In genomic region chr5:53546979-53547472, GRCm38 (mm10) we compare ENCODE assay signal across 10 mouse cellular contexts.
A peak's percentile ranks its signal among the peaks of the same experiment; 100 is the strongest.
DNase-seq lines count a peak whose midpoint lies in the region; ATAC-seq lines count a peak whose summit lies in the region.
"Had no signal": no experiment of that assay in that cellular context is flagged by ENCODE, and none has a peak within 500 bp of the region (broad histone marks: within the 10 kb centered on the region; RNA-seq: fewer than 3 reads in every experiment).

No protein-coding gene starts in this region.

- no peak for DNase-seq in heart, postnatal 25 days (ENCODE audit: low spot score)
- DNase-seq in CD4-positive helper T cell, adult 2 months (ENCODE audit: low read depth, low spot score), result peak; percentile 14
- peak; percentile 17 for DNase-seq in Muller cell, postnatal 12 days (ENCODE audit: inconsistent ontology term)
- DNase-seq in gastrocnemius, adult 18-20 months (ENCODE audit: low spot score), result no peak
- no peak for DNase-seq in urinary bladder, postnatal 36 days (ENCODE audit: low spot score in 2 of 2)
- no peak for DNase-seq in urinary bladder, adult 2 months (ENCODE audit: low spot score)
- DNase-seq: spleen, adult 18-20 months had no signal

- H3K36me3 ChIP-seq in heart, embryonic 13.5 days, result no peaks in the 10 kb centered on the region
- no peaks in the 10 kb centered on the region for H3K36me3 ChIP-seq in limb, embryonic 15.5 days
- H3K36me3 ChIP-seq: midbrain, embryonic 13.5 days had no signal

- no peaks in the 10 kb centered on the region for H3K9me3 ChIP-seq in heart, embryonic 13.5 days
- H3K9me3 ChIP-seq in limb, embryonic 15.5 days, result no peaks in the 10 kb centered on the region
- H3K9me3 ChIP-seq: midbrain, embryonic 13.5 days had no signal

- no peak for ATAC-seq in heart, embryonic 13.5 days (ENCODE audit: extremely low read depth, insufficient number of reproducible peaks, low FRiP score, low TSS enrichment)
- no peak for ATAC-seq in limb, embryonic 15.5 days (ENCODE audit: insufficient number of reproducible peaks, low FRiP score, low TSS enrichment, low read depth)
- ATAC-seq: midbrain, embryonic 13.5 days had no signal

- no peaks in the 10 kb centered on the region for H3K27me3 ChIP-seq in heart, embryonic 13.5 days (replicated peaks)
- no peaks in the 10 kb centered on the region for H3K27me3 ChIP-seq in limb, embryonic 15.5 days
- H3K27me3 ChIP-seq: midbrain, embryonic 13.5 days had no signal

- H3K4me2 ChIP-seq in heart, embryonic 13.5 days, result peak overlapping the region; percentile 20; the same call in 1 of the 2 replicates
- no peak overlapping the region for H3K4me2 ChIP-seq in limb, embryonic 15.5 days
- H3K4me2 ChIP-seq: midbrain, embryonic 13.5 days had no signal

- intact Hi-C loops in heart, postnatal 25 days (cut with DNase I), result no loop called here

- H3K9ac ChIP-seq in heart, embryonic 13.5 days, result no peak overlapping the region
- H3K9ac ChIP-seq in limb, embryonic 15.5 days, result no peak overlapping the region
- H3K9ac ChIP-seq: midbrain, embryonic 13.5 days had no signal

- H3K27ac ChIP-seq in heart, embryonic 13.5 days (replicated peaks), result 0 out of 2 replicates have a peak overlapping the region, but pooled peaks have one; percentile 24
- H3K27ac ChIP-seq in limb, embryonic 15.5 days, result peak overlapping the region; percentile 4; the same call in 1 of the 2 replicates
- H3K27ac ChIP-seq: midbrain, embryonic 13.5 days had no signal

- peaks cover 2% of the 10 kb centered on the region; the same call in 1 of the 2 replicates for H3K4me1 ChIP-seq in heart, embryonic 13.5 days
- H3K4me1 ChIP-seq in limb, embryonic 15.5 days, result peaks cover 10% of the 10 kb centered on the region; the same call in 1 of the 2 replicates
- H3K4me1 ChIP-seq: midbrain, embryonic 13.5 days had no signal

- WGBS in heart, embryonic 13.5 days, result 55% methylated on average over 9 of the region's 9 CpGs
- 24% methylated on average over 9 of the region's 9 CpGs for WGBS in limb, embryonic 15.5 days

- H3K4me3 ChIP-seq in heart, embryonic 13.5 days, result no peak overlapping the region
- H3K4me3 ChIP-seq in limb, embryonic 15.5 days, result no peak overlapping the region
- H3K4me3 ChIP-seq: midbrain, embryonic 13.5 days had no signal

Comparison
In these comparisons a context has a peak if more than half of its experiments do, and no peak if none do; other contexts are left out.
1. DNase-seq: peak in CD4-positive helper T cell, adult 2 months (single experiment) and Muller cell, postnatal 12 days (single experiment); none in heart, postnatal 25 days (single experiment), gastrocnemius, adult 18-20 months (single experiment), urinary bladder, postnatal 36 days (0 of 2) and urinary bladder, adult 2 months (single experiment).